Mouse (Mus musculus) embryonic facial prominence, embryonic 13.5 days (tissue): Measurements from ENCODE around the gene Ucn3. TPM values are rescaled to one million over a fixed set of nuclear protein-coding genes. Genes with fewer than 3 reads are reported as not detected.

Experiments
- microRNA-seq: library from miRNA; unstranded; fragments of <30 nt; microRNA quantifications from one replicate; pipeline ENCODE4, GENCODE M21; 2016
- polyA plus RNA-seq: library from polyadenylated mRNA; unstranded; fragments of >200 nt; fragmentation: Nextera tagmentation; extraction: Ambion mirVana; gene quantifications from 2 replicates; pipeline ENCODE4 v1.2.1, GENCODE M21; 2015

The Ucn3 gene
- polyA plus RNA-seq, 1 experiment from 2014 or later, result not detected

Small RNAs within 50 kb of the gene (microRNA-seq; reads per million reads assigned to microRNA genes)
- not detected for gene Gm22460

Other genes starting within 250 kb of the Ucn3 start
- 2.6 and 3.3 TPM in 2 replicates for gene Calml3, start 141.0 kb downstream of the Ucn3 start, polyA plus RNA-seq
- 4.1 and 4.7 TPM in 2 replicates for gene Calm4, start 107.6 kb downstream of the Ucn3 start, polyA plus RNA-seq
- gene Calm5, start 91.2 kb downstream of the Ucn3 start, polyA plus RNA-seq, result not detected in 2 replicates
- 137 and 173 TPM in 2 replicates for gene Net1, start 27.1 kb downstream of the Ucn3 start, polyA plus RNA-seq
- gene Tubal3, start 27.1 kb downstream of the Ucn3 start, polyA plus RNA-seq, result 0.14 TPM in 1 of 2 replicates, not detected in the other
- gene Akr1c14, start 103.7 kb upstream of the Ucn3 start, polyA plus RNA-seq, result 1.1 and 1.3 TPM in 2 replicates
- 0.48 and 0.52 TPM in 2 replicates for gene Akr1c18, start 205.3 kb upstream of the Ucn3 start, polyA plus RNA-seq
- gene Akr1c13, start 245.8 kb upstream of the Ucn3 start, polyA plus RNA-seq, result 1.7 and 2.4 TPM in 2 replicates